Mouse (Mus musculus): Measurements from ENCODE around the gene Sypl. TPM values are rescaled to one million over a fixed set of nuclear protein-coding genes. Genes with fewer than 3 reads are reported as not detected.
A peak's percentile ranks its signal among the peaks of the same experiment; 100 is the strongest.
"Not testable (repeated sequence)": the region's sequence is repeated elsewhere in the genome, so short reads cannot be mapped to it uniquely, and the experiment has no call there.

Sypl gene
- total RNA-seq, 2 experiments from 2014 or later, result 50.6 to 117 TPM

- not testable (repeated sequence) for ATAC-seq (ENCODE audit: poor library complexity, severe bottlenecking)
These were observed 46.1 kb downstream of the Sypl start for GRCm38 (mm10) chr12:32999778-33000177.

GRCm38 (mm10) chr12:33000402-33000801 lies 46.7 kb downstream of the Sypl start:
- ATAC-seq (ENCODE audit: poor library complexity, severe bottlenecking), result no peak

- ATAC-seq (ENCODE audit: poor library complexity, severe bottlenecking), result no peak
These were observed 49.8 kb downstream of the Sypl start for GRCm38 (mm10) chr12:33003339-33003965.

- no peak for ATAC-seq (ENCODE audit: poor library complexity, severe bottlenecking)
These were observed 52.2 kb downstream of the Sypl start for GRCm38 (mm10) chr12:33005858-33006257.

- ATAC-seq (ENCODE audit: poor library complexity, severe bottlenecking), result no peak
These were observed 53.5 kb downstream of the Sypl start for GRCm38 (mm10) chr12:33007176-33007575.

GRCm38 (mm10) chr12:33008305-33009110 lies 54.8 kb downstream of the Sypl start:
- ATAC-seq (ENCODE audit: poor library complexity, severe bottlenecking), result no peak

- ATAC-seq (ENCODE audit: poor library complexity, severe bottlenecking), result 0 out of 2 replicates have a peak, but pooled peaks have one; percentile 26
These were observed 55.7 kb downstream of the Sypl start for GRCm38 (mm10) chr12:33009206-33009966.

- ATAC-seq (ENCODE audit: poor library complexity, severe bottlenecking), result peak; percentile 95
These were observed 56.3 kb downstream of the Sypl start for GRCm38 (mm10) chr12:33010026-33010425.

GRCm38 (mm10) chr12:33014050-33014796 lies 60.5 kb downstream of the Sypl start:
- no peak for ATAC-seq (ENCODE audit: poor library complexity, severe bottlenecking)

- ATAC-seq (ENCODE audit: poor library complexity, severe bottlenecking), result no peak
These were observed 61.4 kb downstream of the Sypl start for GRCm38 (mm10) chr12:33015103-33015502.

- ATAC-seq (ENCODE audit: poor library complexity, severe bottlenecking), result peak; percentile 93
These were observed 63.4 kb downstream of the Sypl start for GRCm38 (mm10) chr12:33016824-33017705.

- ATAC-seq (ENCODE audit: poor library complexity, severe bottlenecking), result no peak
These were observed 64.9 kb downstream of the Sypl start for GRCm38 (mm10) chr12:33018601-33019000.

GRCm38 (mm10) chr12:33020011-33020410 lies 66.3 kb downstream of the Sypl start:
- no peak for ATAC-seq (ENCODE audit: poor library complexity, severe bottlenecking)

- no peak for ATAC-seq (ENCODE audit: poor library complexity, severe bottlenecking)
These were observed 67.4 kb downstream of the Sypl start for GRCm38 (mm10) chr12:33021140-33021539.

- ATAC-seq (ENCODE audit: poor library complexity, severe bottlenecking), result no peak
These were observed 68.1 kb downstream of the Sypl start for GRCm38 (mm10) chr12:33021751-33022150.

GRCm38 (mm10) chr12:33024524-33024923 lies 70.8 kb downstream of the Sypl start:
- ATAC-seq (ENCODE audit: poor library complexity, severe bottlenecking), result no peak

- peak; percentile 92 for ATAC-seq (ENCODE audit: poor library complexity, severe bottlenecking)
These were observed 73.4 kb downstream of the Sypl start for GRCm38 (mm10) chr12:33027093-33027492.

GRCm38 (mm10) chr12:33028109-33028691 lies 74.5 kb downstream of the Sypl start:
- no peak for ATAC-seq (ENCODE audit: poor library complexity, severe bottlenecking)

GRCm38 (mm10) chr12:33028708-33029107 lies 75.0 kb downstream of the Sypl start:
- no peak for ATAC-seq (ENCODE audit: poor library complexity, severe bottlenecking)

All from megakaryocyte, adult 5-6 weeks (primary cell).